Mouse (Mus musculus) lung, adult 18-20 months (tissue): ENCODE measurements at regions not wholly inside any gene's neighbourhood (a gene's known extent, or its start where the extent isn't known, plus 50 kb on each side); places are given as distances from the start of the nearest gene placed in this dataset.
A peak's percentile ranks its signal among the peaks of the same experiment; 100 is the strongest.

Experiments
- DNase-seq, 2 experiments: peaks; one replicate each; pipeline ENCODE4 v3.0.0; 2022; ENCODE audit warnings: mixed read lengths in 2 of 2

- DNase-seq: no peak
These were observed 103.4 kb upstream of the Kazn start for GRCm38 (mm10) chr4:142342482-142343206.

- no peak for DNase-seq
These were observed 102.1 kb upstream of the Kazn start for GRCm38 (mm10) chr4:142341305-142341704.

- DNase-seq: no peak
These were observed 100.9 kb upstream of the Kazn start for GRCm38 (mm10) chr4:142340057-142340456.

GRCm38 (mm10) chr4:142337701-142338100, 98.5 kb upstream of the Kazn start:
- DNase-seq: peak in 1 of 2 experiments; percentile 2

GRCm38 (mm10) chr4:142336943-142337342, 97.7 kb upstream of the Kazn start:
- DNase-seq: no peak

GRCm38 (mm10) chr4:142334084-142334483, 94.9 kb upstream of the Kazn start:
- DNase-seq: no peak

- DNase-seq: no peak
These were observed 91.4 kb upstream of the Kazn start for GRCm38 (mm10) chr4:142330599-142330998.

- no peak for DNase-seq
These were observed 90.4 kb upstream of the Kazn start for GRCm38 (mm10) chr4:142329600-142329999.

- no peak for DNase-seq
These were observed 87.3 kb upstream of the Kazn start for GRCm38 (mm10) chr4:142326511-142326910.

GRCm38 (mm10) chr4:142321209-142321863, 82.1 kb upstream of the Kazn start:
- no peak for DNase-seq

GRCm38 (mm10) chr4:142310282-142310681, 71.1 kb upstream of the Kazn start:
- DNase-seq: no peak

- no peak for DNase-seq
These were observed 69.1 kb upstream of the Kazn start for GRCm38 (mm10) chr4:142308271-142308670.

GRCm38 (mm10) chr4:142307321-142307720, 68.1 kb upstream of the Kazn start:
- no peak for DNase-seq

- no peak for DNase-seq
These were observed 66.9 kb upstream of the Kazn start for GRCm38 (mm10) chr4:142306076-142306475.

GRCm38 (mm10) chr4:142303374-142304020, 64.3 kb upstream of the Kazn start:
- no peak for DNase-seq

GRCm38 (mm10) chr4:142302724-142303120, 63.5 kb upstream of the Kazn start:
- DNase-seq: no peak

GRCm38 (mm10) chr4:142302041-142302723, 63.0 kb upstream of the Kazn start:
- DNase-seq: no peak

- DNase-seq: no peak
These were observed 59.7 kb upstream of the Kazn start for GRCm38 (mm10) chr4:142298770-142299337.

GRCm38 (mm10) chr4:142292760-142293159, 53.6 kb upstream of the Kazn start:
- DNase-seq: no peak

- DNase-seq: no peak
These were observed 53.1 kb upstream of the Kazn start for GRCm38 (mm10) chr4:142292334-142292733.

- no peak for DNase-seq
These were observed 52.2 kb upstream of the Kazn start for GRCm38 (mm10) chr4:142291366-142291765.
